Mouse (Mus musculus) liver, embryonic 16.5 days (tissue): ENCODE results near the gene D930020B18Rik. TPM values are rescaled to one million over a fixed set of nuclear protein-coding genes. Genes with fewer than 3 reads are reported as not detected.

ENCODE experiments used
- ATAC-seq: fragments of 200-750 bp; cut with Nextera tagmentation; 2 replicates; pipeline ENCODE4 v1.8.0; 2017; ENCODE audit warnings: low read depth, mild to moderate bottlenecking, moderate number of reproducible peaks, moderate library complexity
- H3K27ac ChIP-seq: fragments of 300-500 bp; sonication (generic); 2 replicates; pipeline ENCODE4 v1.5.1; 2014; ENCODE audit warnings: mild to moderate bottlenecking, low read length
- H3K27me3 ChIP-seq: fragments of 300-500 bp; sonication (generic); 2 replicates; pipeline ENCODE4 v1.6.1; 2014; ENCODE audit warnings: low read depth, low read length, mixed read lengths; ENCODE audit not compliant: control insufficient read depth, insufficient read depth
- H3K36me3 ChIP-seq: fragments of 300-500 bp; sonication (generic); 2 replicates; pipeline ENCODE4 v1.6.1; 2014; ENCODE audit warnings: mild to moderate bottlenecking; ENCODE audit not compliant: control insufficient read depth, insufficient read depth
- H3K4me1 ChIP-seq: fragments of 300-500 bp; sonication (generic); 2 replicates; pipeline ENCODE4 v1.6.1; 2014; ENCODE audit warnings: low read depth, low read length, mixed read lengths; ENCODE audit not compliant: control insufficient read depth
- H3K4me2 ChIP-seq: fragments of 300-500 bp; sonication (generic); 2 replicates; pipeline ENCODE4 v1.6.1; 2014; ENCODE audit warnings: low read depth, low read length, mixed read lengths
- H3K4me3 ChIP-seq: fragments of 300-500 bp; sonication (generic); 2 replicates; pipeline ENCODE4 v1.5.1; 2014; ENCODE audit warnings: low read depth, mild to moderate bottlenecking, low read length
- H3K9ac ChIP-seq: fragments of 300-500 bp; sonication (generic); 2 replicates; pipeline ENCODE4 v1.6.1; 2014; ENCODE audit warnings: low read depth, low read length
- H3K9me3 ChIP-seq: fragments of 300-500 bp; sonication (generic); replicated peaks from 2 replicates; pipeline ENCODE4 v1.6.1; 2016; ENCODE audit warnings: low read length; ENCODE audit not compliant: control insufficient read depth
- WGBS: fragments of 180-500 bp; shearing (Covaris S2); extraction: QIAGEN DNeasy Blood & Tissue Kit; methylation state at CpG from one replicate; pipeline ENCODE4 v1.1.7; 2014; ENCODE audit not compliant: insufficient replicate concordance; 5-methylcytosine and 5-hydroxymethylcytosine counted together
- polyA plus RNA-seq: library from polyadenylated mRNA; unstranded; fragments of >200 nt; fragmentation: Nextera tagmentation; extraction: Ambion mirVana; gene quantifications from 2 replicates; pipeline ENCODE4 v1.2.1, GENCODE M21; 2015

Gene D930020B18Rik
- polyA plus RNA-seq, 1 experiment from 2014 or later, result 0.04 TPM

- Histone ChIP-seq H3K9ac (no peak overlapping the region), H3K9me3 (no peaks in the 10 kb centered on the region), H3K27ac (no peak overlapping the region), H3K4me3 (no peak overlapping the region), H3K27me3 (no peaks in the 10 kb centered on the region), H3K4me2 (no peak overlapping the region), H3K4me1 (peaks cover 19% of the 10 kb centered on the region), H3K36me3 (no peaks in the 10 kb centered on the region)
- ATAC-seq, result no peak
- WGBS, result 70% methylated on average over 6 of the region's 6 CpGs
These were observed 12.8 kb upstream of the D930020B18Rik start for GRCm38 (mm10) chr10:121628561-121629040.

- H3K27ac ChIP-seq, result no peak overlapping the region
- no peaks in the 10 kb centered on the region for H3K4me1 ChIP-seq
- H3K9me3 ChIP-seq, result no peaks in the 10 kb centered on the region
- ATAC-seq, result no peak
- no peaks in the 10 kb centered on the region for H3K36me3 ChIP-seq
- H3K4me3 ChIP-seq, result no peak overlapping the region
- no peak overlapping the region for H3K9ac ChIP-seq
- WGBS, result 31% methylated on average over 1 of the region's 1 CpGs
- no peaks in the 10 kb centered on the region; the same call in 1 of the 2 replicates for H3K27me3 ChIP-seq
- H3K4me2 ChIP-seq, result no peak overlapping the region
These were observed 7.2 kb upstream of the D930020B18Rik start for GRCm38 (mm10) chr10:121634159-121634558.

GRCm38 (mm10) chr10:121636276-121636675 lies 5.1 kb upstream of the D930020B18Rik start:
- Histone ChIP-seq H3K36me3 (no peaks in the 10 kb centered on the region), H3K27me3 (peaks cover 14% of the 10 kb centered on the region), H3K4me1 (no peaks in the 10 kb centered on the region; the same call in 1 of the 2 replicates), H3K4me2 (no peak overlapping the region), H3K27ac (no peak overlapping the region), H3K9me3 (no peaks in the 10 kb centered on the region), H3K9ac (no peak overlapping the region), H3K4me3 (no peak overlapping the region)
- no peak for ATAC-seq
- 62% methylated on average over 6 of the region's 6 CpGs for WGBS

GRCm38 (mm10) chr10:121639573-121639972 lies 1.8 kb upstream of the D930020B18Rik start:
- no peak for ATAC-seq
- H3K4me2 ChIP-seq, result no peak overlapping the region
- peaks cover 37% of the 10 kb centered on the region for H3K27me3 ChIP-seq
- 65% methylated on average over 5 of the region's 5 CpGs for WGBS
- no peak overlapping the region for H3K9ac ChIP-seq
- no peak overlapping the region for H3K4me3 ChIP-seq
- no peaks in the 10 kb centered on the region; the same call in 1 of the 2 replicates for H3K4me1 ChIP-seq
- H3K27ac ChIP-seq, result no peak overlapping the region
- H3K9me3 ChIP-seq, result no peaks in the 10 kb centered on the region
- H3K36me3 ChIP-seq, result no peaks in the 10 kb centered on the region

GRCm38 (mm10) chr10:121640150-121640930 lies 1.0 kb upstream of the D930020B18Rik start:
- no peak for ATAC-seq
- Histone ChIP-seq H3K36me3 (no peaks in the 10 kb centered on the region), H3K9me3 (no peaks in the 10 kb centered on the region), H3K27ac (no peak overlapping the region), H3K27me3 (peaks cover 37% of the 10 kb centered on the region), H3K4me3 (no peak overlapping the region), H3K4me2 (peak overlapping the region; percentile 72; the same call in 1 of the 2 replicates), H3K4me1 (no peaks in the 10 kb centered on the region; the same call in 1 of the 2 replicates), H3K9ac (no peak overlapping the region)
- 37% methylated on average over 6 of the region's 6 CpGs for WGBS

- 21% methylated on average over 10 of the region's 10 CpGs for WGBS
- H3K27ac ChIP-seq, result no peak overlapping the region
- H3K9ac ChIP-seq, result no peak overlapping the region
- no peaks in the 10 kb centered on the region for H3K9me3 ChIP-seq
- H3K4me3 ChIP-seq, result peak overlapping the region; percentile 56
- no peak for ATAC-seq
- peaks cover 37% of the 10 kb centered on the region for H3K27me3 ChIP-seq
- H3K4me1 ChIP-seq, result no peaks in the 10 kb centered on the region; the same call in 1 of the 2 replicates
- no peaks in the 10 kb centered on the region for H3K36me3 ChIP-seq
- peak overlapping the region; percentile 72 for H3K4me2 ChIP-seq
These were observed 480 bp upstream of the D930020B18Rik start for GRCm38 (mm10) chr10:121640944-121641271.

- ATAC-seq, result no peak; the same call in 1 of the 2 replicates
- H3K4me3 ChIP-seq, result peak overlapping the region; percentile 56
- no peaks in the 10 kb centered on the region; the same call in 1 of the 2 replicates for H3K4me1 ChIP-seq
- H3K36me3 ChIP-seq, result no peaks in the 10 kb centered on the region
- no peaks in the 10 kb centered on the region for H3K9me3 ChIP-seq
- H3K27ac ChIP-seq, result no peak overlapping the region
- no peak overlapping the region; the same call in 1 of the 2 replicates for H3K9ac ChIP-seq
- H3K27me3 ChIP-seq, result peaks cover 37% of the 10 kb centered on the region
- 5% methylated on average over 28 of the region's 28 CpGs for WGBS
- peak overlapping the region; percentile 72 for H3K4me2 ChIP-seq
These were observed 913 bp downstream of the D930020B18Rik start for GRCm38 (mm10) chr10:121642054-121642947.

- Histone ChIP-seq H3K27me3 (peaks cover 23% of the 10 kb centered on the region), H3K36me3 (no peaks in the 10 kb centered on the region), H3K4me2 (no peak overlapping the region), H3K4me1 (no peaks in the 10 kb centered on the region; the same call in 1 of the 2 replicates), H3K27ac (no peak overlapping the region), H3K4me3 (no peak overlapping the region), H3K9me3 (no peaks in the 10 kb centered on the region), H3K9ac (no peak overlapping the region)
- no peak for ATAC-seq
- 20% methylated on average over 6 of the region's 6 CpGs for WGBS
These were observed 4.9 kb downstream of the D930020B18Rik start for GRCm38 (mm10) chr10:121646294-121646693.
